Mouse (Mus musculus): ENCODE results near the gene Cdh11.

DNA sequence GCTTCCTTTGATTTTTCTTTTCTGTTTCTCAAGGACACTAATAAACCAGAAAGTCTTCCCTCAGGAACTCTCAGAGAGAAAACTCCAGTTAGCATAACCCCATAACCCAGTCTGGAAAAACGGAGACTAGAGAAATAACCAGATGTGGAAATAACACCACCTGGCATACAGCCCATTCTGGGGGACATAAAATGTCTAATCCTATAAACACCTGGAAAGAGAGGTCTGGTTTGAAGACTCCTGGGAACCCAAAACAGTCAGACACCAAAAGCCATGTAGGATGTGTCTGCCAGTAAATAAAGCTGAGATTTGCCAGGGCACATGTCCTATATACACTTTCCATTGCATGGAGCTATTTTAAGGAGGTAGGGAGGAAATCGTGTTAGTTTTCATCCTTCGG is 42.5 kb downstream of the Cdh11 start:
- TF ChIP-seq CTCF (IDR thresholded peaks at IDR 0.05; ENCODE audit: insufficient read depth, low read length), result no peak
- TF ChIP-seq POLR2A (IDR thresholded peaks at IDR 0.05; ENCODE audit: borderline replicate concordance, extremely low read depth, low read depth, low read length), result no peak
